Mouse (Mus musculus): Measurements from ENCODE around the gene Unc80. TPM values are rescaled to one million over a fixed set of nuclear protein-coding genes. Genes with fewer than 3 reads are reported as not detected.
A peak's percentile ranks its signal among the peaks of the same experiment; 100 is the strongest.
"Not testable (repeated sequence)": the region's sequence is repeated elsewhere in the genome, so short reads cannot be mapped to it uniquely, and the experiment has no call there.

The Unc80 gene
- polyA plus RNA-seq, 1 experiment from 2014 or later: not detected

DNA sequence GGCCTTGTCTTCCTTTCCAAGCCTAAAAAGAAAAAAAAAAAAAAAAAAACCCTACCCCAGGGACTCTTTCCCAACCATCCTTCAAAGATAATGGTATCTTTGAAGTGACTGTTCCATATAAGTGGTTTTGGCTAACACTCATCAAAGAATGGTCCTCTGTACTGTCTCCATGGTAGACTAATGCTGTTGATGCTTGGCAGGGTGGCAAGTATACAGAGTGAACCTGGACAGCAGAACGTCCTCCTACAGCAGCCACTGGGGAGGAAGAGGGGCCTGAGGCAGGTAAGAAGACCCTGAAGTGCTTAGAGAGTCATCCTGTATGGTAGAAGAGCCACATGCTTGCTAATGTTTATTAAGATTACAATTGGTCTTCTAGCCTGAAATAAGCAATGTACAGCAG is 224.1 kb downstream of the Unc80 start:
- H3K9me3 ChIP-seq (replicated peaks): no peaks in the 10 kb centered on the region
- H3K4me2 ChIP-seq: no peak overlapping the region
- 55% methylated on average over 1 of the region's 1 CpGs for WGBS (ENCODE audit: insufficient replicate concordance)
- no peak for ATAC-seq (ENCODE audit: insufficient read depth)
- H3K36me3 ChIP-seq (replicated peaks): no peaks in the 10 kb centered on the region
- no peak overlapping the region for H3K27ac ChIP-seq (replicated peaks)
- no peak overlapping the region for H3K4me3 ChIP-seq (replicated peaks)
- no peak overlapping the region for H3K9ac ChIP-seq
- no peaks in the 10 kb centered on the region for H3K27me3 ChIP-seq
- no peaks in the 10 kb centered on the region for H3K4me1 ChIP-seq (replicated peaks)

DNA sequence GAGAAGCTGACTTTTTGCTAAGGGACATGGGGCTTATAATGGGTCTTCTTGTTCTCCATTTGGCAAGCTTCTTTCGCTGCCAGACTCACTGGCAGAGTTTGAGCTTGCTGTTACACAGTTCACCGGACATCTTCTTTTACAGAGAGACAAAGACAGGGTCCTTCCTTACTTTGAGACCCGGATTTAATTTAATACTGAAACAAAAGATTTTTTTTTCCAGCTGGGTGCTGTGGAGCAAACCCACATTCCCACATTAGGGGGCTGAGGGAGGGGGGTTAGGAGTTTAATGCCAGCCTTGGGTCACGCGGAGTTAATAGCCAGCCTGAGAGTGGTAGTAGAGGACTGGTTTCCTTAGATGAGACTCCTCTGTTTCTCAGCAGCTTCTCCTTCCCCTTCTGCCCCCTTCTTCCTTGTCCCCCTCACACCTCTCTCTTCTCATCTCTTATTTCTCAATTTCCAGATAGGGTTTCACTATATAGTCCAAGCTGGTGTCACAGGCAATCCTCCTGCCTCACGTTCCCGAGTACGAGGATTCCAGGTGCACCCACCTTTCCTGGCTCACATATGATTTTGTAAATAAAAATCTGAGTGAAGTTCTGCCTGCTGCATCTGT is 224.7 kb downstream of the Unc80 start:
- Histone ChIP-seq H3K36me3 (replicated peaks) (no peaks in the 10 kb centered on the region), H3K27ac (replicated peaks) (no peak overlapping the region), H3K27me3 (no peaks in the 10 kb centered on the region), H3K4me2 (no peak overlapping the region), H3K9ac (no peak overlapping the region), H3K9me3 (replicated peaks) (no peaks in the 10 kb centered on the region), H3K4me1 (replicated peaks) (no peaks in the 10 kb centered on the region), H3K4me3 (replicated peaks) (no peak overlapping the region)
- ATAC-seq (ENCODE audit: insufficient read depth): no peak
- WGBS (ENCODE audit: insufficient replicate concordance): 76% methylated on average over 8 of the region's 8 CpGs

DNA sequence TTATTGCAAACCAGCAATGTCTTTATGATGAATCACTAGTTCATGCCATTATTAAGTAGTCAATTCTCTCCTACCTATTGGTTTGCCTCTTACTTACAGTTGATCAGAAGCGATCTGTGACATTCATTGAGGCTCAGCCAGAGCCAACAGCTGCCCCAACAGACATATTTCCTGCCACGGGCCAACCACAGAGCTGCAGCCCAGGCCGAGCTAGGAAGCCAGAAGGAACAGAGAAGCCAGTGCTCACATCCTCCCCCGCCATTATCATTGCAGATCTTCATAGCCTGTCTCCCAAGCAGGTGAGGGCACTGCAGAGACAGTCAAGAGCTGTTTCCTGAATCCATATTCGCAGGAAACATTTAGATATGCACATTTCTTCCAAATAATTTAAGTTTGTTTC is 226.1 kb downstream of the Unc80 start:
- no peak for ATAC-seq (ENCODE audit: insufficient read depth)
- Histone ChIP-seq H3K4me1 (replicated peaks) (no peaks in the 10 kb centered on the region), H3K4me2 (no peak overlapping the region), H3K27me3 (no peaks in the 10 kb centered on the region), H3K4me3 (replicated peaks) (no peak overlapping the region), H3K27ac (replicated peaks) (no peak overlapping the region), H3K9ac (no peak overlapping the region), H3K9me3 (replicated peaks) (no peaks in the 10 kb centered on the region), H3K36me3 (replicated peaks) (no peaks in the 10 kb centered on the region)
- WGBS (ENCODE audit: insufficient replicate concordance): 11% methylated on average over 5 of the region's 5 CpGs

- H3K36me3 ChIP-seq (replicated peaks): no peaks in the 10 kb centered on the region
- no peaks in the 10 kb centered on the region for H3K27me3 ChIP-seq
- no peak overlapping the region for H3K27ac ChIP-seq (replicated peaks)
- H3K4me2 ChIP-seq: no peak overlapping the region
- H3K9ac ChIP-seq: no peak overlapping the region
- H3K9me3 ChIP-seq (replicated peaks): no peaks in the 10 kb centered on the region
- 56% methylated on average over 7 of the region's 7 CpGs for WGBS (ENCODE audit: insufficient replicate concordance)
- H3K4me3 ChIP-seq (replicated peaks): no peak overlapping the region
- no peak for ATAC-seq (ENCODE audit: insufficient read depth)
- H3K4me1 ChIP-seq (replicated peaks): peaks cover 3% of the 10 kb centered on the region; the same call in 1 of the 2 replicates
These were observed 227.1 kb downstream of the Unc80 start for GRCm38 (mm10) chr1:66695296-66695695.

DNA sequence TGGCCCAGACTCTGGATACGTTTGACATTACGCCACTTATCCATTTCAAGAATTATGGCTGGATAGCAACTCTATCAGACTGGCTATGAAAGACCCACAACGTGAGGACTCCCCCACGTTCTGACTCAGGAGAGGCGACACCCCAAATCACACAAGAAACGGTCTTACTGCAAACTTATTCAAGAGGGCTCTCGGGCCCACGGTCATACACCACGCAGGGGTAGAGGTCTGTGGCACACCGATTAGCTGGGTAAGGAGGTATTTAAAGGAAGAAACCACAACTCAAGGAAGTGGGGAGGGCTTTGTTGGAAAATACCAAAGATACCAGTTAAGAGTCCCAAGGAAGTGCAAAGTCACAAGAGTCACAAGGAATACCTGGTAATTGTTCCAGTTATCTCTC is 231.5 kb downstream of the Unc80 start:
- H3K36me3 ChIP-seq (replicated peaks); H3K27ac ChIP-seq (replicated peaks); H3K4me2 ChIP-seq; H3K4me3 ChIP-seq (replicated peaks); H3K9me3 ChIP-seq (replicated peaks); H3K27me3 ChIP-seq; H3K9ac ChIP-seq; ATAC-seq (ENCODE audit: insufficient read depth): not testable (repeated sequence)
- peaks cover 34% of the 10 kb centered on the region for H3K4me1 ChIP-seq (replicated peaks)
- WGBS (ENCODE audit: insufficient replicate concordance): 80% methylated on average over 10 of the region's 10 CpGs

DNA sequence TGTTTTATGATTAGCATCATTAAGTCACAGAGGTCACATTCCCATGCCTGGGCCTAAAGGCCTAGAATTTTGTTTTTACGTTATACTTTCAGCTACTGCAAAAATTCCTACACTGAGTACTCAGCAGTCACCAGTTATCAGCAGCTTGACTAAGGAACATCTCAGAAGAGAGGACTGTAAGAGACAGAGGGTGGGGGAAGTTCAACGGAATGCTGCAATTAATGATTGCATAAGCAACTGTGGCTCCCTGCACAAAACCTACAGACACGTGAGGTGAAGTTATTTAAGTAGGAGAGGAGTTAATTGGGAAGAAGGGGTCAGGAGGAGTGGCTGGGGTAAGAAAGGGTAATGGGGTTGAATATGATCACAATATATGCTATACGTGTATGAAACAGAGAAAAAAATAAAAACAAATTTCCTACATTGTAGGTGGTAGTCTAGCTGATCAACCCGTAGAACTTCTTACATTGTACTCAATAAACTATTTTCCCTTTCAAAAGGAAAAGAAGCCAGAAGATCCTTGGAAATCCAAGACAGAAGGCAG is 232.1 kb downstream of the Unc80 start:
- Histone ChIP-seq H3K4me1 (replicated peaks) (peaks cover 34% of the 10 kb centered on the region), H3K27me3 (no peaks in the 10 kb centered on the region), H3K4me3 (replicated peaks) (peak overlapping the region; percentile 95), H3K27ac (replicated peaks) (no peak overlapping the region), H3K4me2 (peak overlapping the region; percentile 79), H3K36me3 (replicated peaks) (peaks cover 7% of the 10 kb centered on the region; the same call in 1 of the 2 replicates), H3K9me3 (replicated peaks) (no peaks in the 10 kb centered on the region), H3K9ac (peak overlapping the region; percentile 83; the same call in 1 of the 2 replicates)
- no peak for ATAC-seq (ENCODE audit: insufficient read depth)
- WGBS (ENCODE audit: insufficient replicate concordance): 57% methylated on average over 5 of the region's 5 CpGs

GRCm38 (mm10) chr1:66700693-66701575 is 232.8 kb downstream of the Unc80 start, which contains the start of gene Rpe:
TSS of gene Rpe (plus strand) at chr1:66700831.
- peak within 1 kb of the TSS; percentile 83 for H3K9ac ChIP-seq
- H3K9me3 ChIP-seq (replicated peaks): no peaks in the 10 kb centered on the region
- peak within 1 kb of the TSS; percentile 79 for H3K4me2 ChIP-seq
- H3K27me3 ChIP-seq: no peaks in the 10 kb centered on the region
- peak; percentile 99 for ATAC-seq (ENCODE audit: insufficient read depth)
- H3K36me3 ChIP-seq (replicated peaks): peaks cover 7% of the 10 kb centered on the region; the same call in 1 of the 2 replicates
- H3K4me3 ChIP-seq (replicated peaks): peak within 1 kb of the TSS; percentile 95
- under 1% methylated on average over 73 of the region's 73 CpGs for WGBS (ENCODE audit: insufficient replicate concordance)
- peaks cover 34% of the 10 kb centered on the region for H3K4me1 ChIP-seq (replicated peaks)
- H3K27ac ChIP-seq (replicated peaks): peak within 1 kb of the TSS; percentile 81

- H3K36me3 ChIP-seq (replicated peaks): peaks cover 11% of the 10 kb centered on the region
- no peaks in the 10 kb centered on the region for H3K27me3 ChIP-seq
- no peaks in the 10 kb centered on the region for H3K9me3 ChIP-seq (replicated peaks)
- peak overlapping the region; percentile 79 for H3K4me2 ChIP-seq
- peaks cover 34% of the 10 kb centered on the region for H3K4me1 ChIP-seq (replicated peaks)
- H3K9ac ChIP-seq: peak overlapping the region; percentile 83
- H3K27ac ChIP-seq (replicated peaks): peak overlapping the region; percentile 81
- 16% methylated on average over 2 of the region's 2 CpGs for WGBS (ENCODE audit: insufficient replicate concordance)
- no peak for ATAC-seq (ENCODE audit: insufficient read depth)
- H3K4me3 ChIP-seq (replicated peaks): peak overlapping the region; percentile 95
These were observed 233.4 kb downstream of the Unc80 start for GRCm38 (mm10) chr1:66701576-66701940.

GRCm38 (mm10) chr1:66702623-66703345 is 234.6 kb downstream of the Unc80 start:
- Histone ChIP-seq H3K4me1 (replicated peaks) (peaks cover 34% of the 10 kb centered on the region), H3K9ac (no peak overlapping the region), H3K27me3 (no peaks in the 10 kb centered on the region), H3K36me3 (replicated peaks) (peaks cover 16% of the 10 kb centered on the region), H3K9me3 (replicated peaks) (no peaks in the 10 kb centered on the region), H3K27ac (replicated peaks) (0 out of 2 replicates have a peak overlapping the region, but pooled peaks have one; percentile 25), H3K4me3 (replicated peaks) (peak overlapping the region; percentile 95), H3K4me2 (peak overlapping the region; percentile 79)
- ATAC-seq (ENCODE audit: insufficient read depth): no peak
- 16% methylated on average over 4 of the region's 4 CpGs for whole genome bisulfite sequencing (ENCODE audit: insufficient replicate concordance)

GRCm38 (mm10) chr1:66704523-66704922 is 236.4 kb downstream of the Unc80 start:
- no peaks in the 10 kb centered on the region for H3K27me3 ChIP-seq
- H3K27ac ChIP-seq (replicated peaks): no peak overlapping the region
- peaks cover 29% of the 10 kb centered on the region for H3K36me3 ChIP-seq (replicated peaks)
- no peak overlapping the region for H3K4me2 ChIP-seq
- no peak overlapping the region for H3K4me3 ChIP-seq (replicated peaks)
- H3K9me3 ChIP-seq (replicated peaks): no peaks in the 10 kb centered on the region
- ATAC-seq (ENCODE audit: insufficient read depth): no peak
- WGBS (ENCODE audit: insufficient replicate concordance): 68% methylated on average over 6 of the region's 6 CpGs
- H3K4me1 ChIP-seq (replicated peaks): peaks cover 34% of the 10 kb centered on the region
- no peak overlapping the region for H3K9ac ChIP-seq

- no peak overlapping the region for H3K27ac ChIP-seq (replicated peaks)
- H3K4me3 ChIP-seq (replicated peaks): no peak overlapping the region
- no peak overlapping the region for H3K4me2 ChIP-seq
- peaks cover 60% of the 10 kb centered on the region for H3K36me3 ChIP-seq (replicated peaks)
- no peak for ATAC-seq (ENCODE audit: insufficient read depth)
- H3K4me1 ChIP-seq (replicated peaks): no peaks in the 10 kb centered on the region
- H3K9ac ChIP-seq: no peak overlapping the region
- no peaks in the 10 kb centered on the region for H3K9me3 ChIP-seq (replicated peaks)
- WGBS (ENCODE audit: insufficient replicate concordance): 77% methylated on average over 3 of the region's 3 CpGs
- H3K27me3 ChIP-seq: no peaks in the 10 kb centered on the region
These were observed 244.7 kb downstream of the Unc80 start for GRCm38 (mm10) chr1:66712859-66713258.
